Mouse (Mus musculus): ENCODE data around the gene Gss.

- TF ChIP-seq CTCF (IDR thresholded peaks at IDR 0.05; ENCODE audit: low read depth, low read length), result no peak
- TF ChIP-seq POLR2A (IDR thresholded peaks at IDR 0.05; ENCODE audit: extremely low read depth, insufficient read depth, low read length), result no peak
These were observed 43.4 kb upstream of the Gss start for GRCm38 (mm10) chr2:155635961-155636360.
